Mouse (Mus musculus): ENCODE measurements at regions not wholly inside any gene's neighbourhood (a gene's known extent, or its start where the extent isn't known, plus 50 kb on each side); places are given as distances from the start of the nearest gene placed in this dataset.

- TF ChIP-seq POLR2A (IDR thresholded peaks at IDR 0.05; ENCODE audit: control insufficient read depth, low read depth, low read length) (no peak), CTCF (IDR thresholded peaks at IDR 0.05; ENCODE audit: control insufficient read depth, insufficient read depth, insufficient replicate concordance, low read depth, low read length) (no peak)
Measured at GRCm38 (mm10) chr13:91274615-91275014, 50.8 kb upstream of the Atg10 start.

Data from testis, adult 2 months (tissue).